In the genomic region with DNA sequence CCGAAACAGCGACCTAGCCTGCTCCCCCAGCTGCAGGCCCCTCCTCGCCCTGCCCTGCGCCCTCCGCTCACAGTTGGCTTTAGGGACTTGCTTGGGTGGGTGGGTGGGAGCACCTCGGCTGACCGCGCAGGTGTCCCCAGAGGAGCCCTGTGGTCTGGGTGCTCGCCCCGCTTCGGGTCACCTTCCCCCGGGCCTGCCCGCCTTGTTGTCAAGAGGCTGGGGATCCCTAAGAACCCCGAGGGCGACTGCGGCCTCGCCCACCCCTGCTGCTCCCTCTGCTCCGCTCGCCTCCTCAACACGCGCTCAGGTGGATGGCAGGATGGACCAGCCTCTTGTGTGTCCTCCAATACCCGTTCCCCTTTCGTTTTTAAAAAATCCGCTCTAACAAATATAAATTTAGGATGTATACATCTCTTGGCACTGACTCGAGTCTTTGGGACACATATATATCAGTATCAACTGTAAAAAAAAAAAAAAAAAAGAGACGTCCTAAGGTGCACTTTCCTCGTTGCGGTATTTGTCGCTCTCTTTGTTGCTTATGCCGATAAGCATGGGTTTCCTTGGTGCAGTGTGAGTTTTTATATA, we compare ENCODE assay signal across 8 mouse cellular contexts. TPM values are rescaled to one million over a fixed set of nuclear protein-coding genes. Genes with fewer than 3 reads are reported as not detected.
DNase-seq lines count a peak whose midpoint lies in the region; ATAC-seq lines count a peak whose summit lies in the region.

No protein-coding gene starts in this region.

- peaks cover 89% of the 10 kb centered on the region for H3K27me3 ChIP-seq in embryonic facial prominence, embryonic 12.5 days
- peaks cover 97% of the 10 kb centered on the region for H3K27me3 ChIP-seq in intestine, embryonic 15.5 days (replicated peaks)
- H3K27me3 ChIP-seq in neural tube, embryonic 13.5 days, result peaks cover 97% of the 10 kb centered on the region

- no peaks in the 10 kb centered on the region for H3K9me3 ChIP-seq in embryonic facial prominence, embryonic 12.5 days
- no peaks in the 10 kb centered on the region for H3K9me3 ChIP-seq in intestine, embryonic 15.5 days
- no peaks in the 10 kb centered on the region for H3K9me3 ChIP-seq in neural tube, embryonic 13.5 days

- peak overlapping the region; percentile 34 for H3K4me3 ChIP-seq in embryonic facial prominence, embryonic 12.5 days
- H3K4me3 ChIP-seq in intestine, embryonic 15.5 days (replicated peaks), result peak overlapping the region; percentile 32
- peak overlapping the region; percentile 25 for H3K4me3 ChIP-seq in neural tube, embryonic 13.5 days

- peak; percentile 19 to 27 for DNase-seq in kidney, postnatal 4 days
- DNase-seq in kidney, adult 18-20 months, result no peak
- DNase-seq in cerebellum, adult 11 months, result no peak
- DNase-seq in frontal cortex, postnatal 25 days (ENCODE audit: low spot score in 2 of 2), result no peak
- no peak for DNase-seq in left cerebral cortex, postnatal 4 days

- no peak for ATAC-seq in embryonic facial prominence, embryonic 12.5 days (ENCODE audit: insufficient number of reproducible peaks, insufficient read depth, low FRiP score, low TSS enrichment)
- no peak for ATAC-seq in intestine, embryonic 15.5 days
- ATAC-seq in neural tube, embryonic 13.5 days (ENCODE audit: low read depth), result no peak

- peak overlapping the region; percentile 47 for H3K4me2 ChIP-seq in embryonic facial prominence, embryonic 12.5 days (replicated peaks)
- H3K4me2 ChIP-seq in intestine, embryonic 15.5 days (replicated peaks), result peak overlapping the region; percentile 58
- peak overlapping the region; percentile 48 for H3K4me2 ChIP-seq in neural tube, embryonic 13.5 days

- intact Hi-C loops in left cerebral cortex, postnatal 4 days (cut with DNase I), result loop anchor here (10.0 kb wide), 2 partner anchors 302 to 318 kb away; a partner anchor contains a TSS

- peak overlapping the region; percentile 53; the same call in 1 of the 2 replicates for H3K9ac ChIP-seq in embryonic facial prominence, embryonic 12.5 days
- no peak overlapping the region for H3K9ac ChIP-seq in intestine, embryonic 15.5 days
- no peak overlapping the region for H3K9ac ChIP-seq in neural tube, embryonic 13.5 days

- no peak overlapping the region for H3K27ac ChIP-seq in embryonic facial prominence, embryonic 12.5 days
- no peak overlapping the region for H3K27ac ChIP-seq in intestine, embryonic 15.5 days
- H3K27ac ChIP-seq in neural tube, embryonic 13.5 days (replicated peaks), result no peak overlapping the region

- peaks cover 28% of the 10 kb centered on the region for H3K4me1 ChIP-seq in embryonic facial prominence, embryonic 12.5 days
- peaks cover 31% of the 10 kb centered on the region for H3K4me1 ChIP-seq in intestine, embryonic 15.5 days (replicated peaks)
- H3K4me1 ChIP-seq in neural tube, embryonic 13.5 days (replicated peaks), result peaks cover 36% of the 10 kb centered on the region

- H3K36me3 ChIP-seq in embryonic facial prominence, embryonic 12.5 days, result no peaks in the 10 kb centered on the region
- no peaks in the 10 kb centered on the region for H3K36me3 ChIP-seq in intestine, embryonic 15.5 days
- H3K36me3 ChIP-seq in neural tube, embryonic 13.5 days, result no peaks in the 10 kb centered on the region

- whole genome bisulfite sequencing in embryonic facial prominence, embryonic 12.5 days, result 2% methylated on average over 30 of the region's 30 CpGs
- 5% methylated on average over 29 of the region's 30 CpGs for WGBS in intestine, embryonic 15.5 days
- WGBS in neural tube, embryonic 13.5 days, result 2% methylated on average over 27 of the region's 30 CpGs

RNA-seq across cellular contexts. Expression of a gene that starts 4.9 kb away (rescaled TPM):
- polyA plus RNA-seq in embryonic facial prominence, embryonic 12.5 days (2016; fragmentation: Nextera tagmentation; extraction: Ambion mirVana), result 1.2 and 1.4 TPM in 2 replicates
- 0.05 TPM in 2 replicates for polyA plus RNA-seq in intestine, embryonic 15.5 days (2015; fragmentation: Nextera tagmentation; extraction: Ambion mirVana)
- polyA plus RNA-seq in neural tube, embryonic 13.5 days (2015; fragmentation: Nextera tagmentation; extraction: Ambion mirVana), result 0.14 and 0.17 TPM in 2 replicates
- total RNA-seq in left cerebral cortex, postnatal 4 days (2021), result 1 to 10 TPM; 3.2 to 4.7 TPM

Comparison
In these comparisons a context has a peak if more than half of its experiments do, and no peak if none do; other contexts are left out.
1. DNase-seq: peak in kidney, postnatal 4 days (2 of 2); none in kidney, adult 18-20 months (single experiment), cerebellum, adult 11 months (single experiment), frontal cortex, postnatal 25 days (0 of 2) and left cerebral cortex, postnatal 4 days (single experiment).
2. Peak in every context shown above with its lines, with median percentiles within 50 percentile points of each other: H3K4me2 ChIP-seq and H3K4me3 ChIP-seq.